Mouse (Mus musculus): ENCODE data around the gene Acadl.

Gene Acadl

GRCm38 (mm10) chr1:66797962-66798361 is 65.1 kb downstream of the Acadl start:
- intact Hi-C loops (cut with DNase I) = no loop called here

GRCm38 (mm10) chr1:66792838-66793466 is 70.1 kb downstream of the Acadl start:
- intact Hi-C loops (cut with DNase I) = no loop called here

- intact Hi-C loops (cut with DNase I) = no loop called here
Measured at GRCm38 (mm10) chr1:66782296-66782695, 80.8 kb downstream of the Acadl start.

GRCm38 (mm10) chr1:66781027-66781426 is 82.0 kb downstream of the Acadl start:
- intact Hi-C loops (cut with DNase I) = no loop called here
